Mouse (Mus musculus) kidney, embryonic 15.5 days (tissue): ENCODE measurements around the gene Spon1. TPM values are rescaled to one million over a fixed set of nuclear protein-coding genes. Genes with fewer than 3 reads are reported as not detected.

Experiments
- ATAC-seq: fragments of 200-750 bp; cut with Nextera tagmentation; replicated peaks from 2 replicates; pipeline ENCODE4 v1.8.0; 2017; ENCODE audit warnings: moderate TSS enrichment; ENCODE audit not compliant: low FRiP score
- H3K27ac ChIP-seq: fragments of 300-500 bp; sonication (generic); 2 replicates; pipeline ENCODE4 v1.5.1; 2015; ENCODE audit warnings: mild to moderate bottlenecking, inconsistent platforms
- H3K27me3 ChIP-seq: fragments of 300-500 bp; sonication (generic); 2 replicates; pipeline ENCODE4 v1.6.1; 2015; ENCODE audit warnings: inconsistent platforms
- H3K36me3 ChIP-seq: fragments of 300-500 bp; sonication (generic); 2 replicates; pipeline ENCODE4 v1.6.1; 2015; ENCODE audit warnings: inconsistent platforms
- H3K4me1 ChIP-seq: fragments of 300-500 bp; sonication (generic); 2 replicates; pipeline ENCODE4 v1.6.1; 2015; ENCODE audit warnings: inconsistent platforms
- H3K4me2 ChIP-seq: fragments of 300-500 bp; sonication (generic); 2 replicates; pipeline ENCODE4 v1.6.1; 2015; ENCODE audit warnings: moderate library complexity, mild to moderate bottlenecking, inconsistent platforms
- H3K4me3 ChIP-seq: fragments of 300-500 bp; sonication (generic); replicated peaks from 2 replicates; pipeline ENCODE4 v1.5.1; 2015; ENCODE audit warnings: mild to moderate bottlenecking, inconsistent platforms
- H3K9ac ChIP-seq: fragments of 300-500 bp; sonication (generic); 2 replicates; pipeline ENCODE4 v1.6.1; 2015; ENCODE audit warnings: mild to moderate bottlenecking, inconsistent platforms
- H3K9me3 ChIP-seq: fragments of 300-500 bp; sonication (generic); replicated peaks from 2 replicates; pipeline ENCODE4 v1.6.1; 2016; ENCODE audit warnings: inconsistent platforms
- WGBS: fragments of 180-500 bp; shearing (Covaris S2); methylation state at CpG from one replicate; pipeline ENCODE4 v1.1.7; 2015; ENCODE audit warnings: mixed read lengths; 5-methylcytosine and 5-hydroxymethylcytosine counted together
- polyA plus RNA-seq: library from polyadenylated mRNA; unstranded; fragments of >200 nt; fragmentation: Nextera tagmentation; extraction: Ambion mirVana; gene quantifications from 2 replicates; pipeline ENCODE4 v1.2.1, GENCODE M21; 2015

The Spon1 gene
- polyA plus RNA-seq, 1 experiment from 2014 or later, result 13.9 TPM

DNA sequence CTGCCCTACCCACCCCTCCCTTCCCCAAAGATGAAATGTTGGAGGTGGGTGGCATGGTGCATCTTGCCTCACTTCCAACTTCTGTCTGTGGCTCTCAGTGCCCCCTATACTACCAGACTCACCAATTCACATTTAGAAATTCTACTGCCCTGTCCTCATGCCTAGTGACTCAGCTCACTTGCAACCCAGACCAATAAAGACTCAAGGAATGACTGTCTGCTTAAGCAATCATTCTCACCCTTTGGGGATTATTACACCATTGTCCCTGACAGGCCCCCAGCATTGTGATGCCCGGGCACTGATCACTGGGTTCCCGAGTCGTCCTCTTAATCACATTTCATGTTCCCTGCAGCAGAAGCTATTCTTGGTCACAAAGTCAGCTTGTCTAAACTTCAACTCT is 57.2 kb downstream of the Spon1 start:
- Histone ChIP-seq H3K4me1 (0 out of 2 replicates have a peak, but pooled peaks cover 1% of the 10 kb centered on the region), H3K4me2 (no peak overlapping the region), H3K9ac (no peak overlapping the region), H3K9me3 (no peaks in the 10 kb centered on the region), H3K27ac (no peak overlapping the region), H3K4me3 (no peak overlapping the region), H3K36me3 (no peaks in the 10 kb centered on the region), H3K27me3 (no peaks in the 10 kb centered on the region)
- WGBS, result 29% methylated on average over 3 of the region's 3 CpGs
- no peak for ATAC-seq

DNA sequence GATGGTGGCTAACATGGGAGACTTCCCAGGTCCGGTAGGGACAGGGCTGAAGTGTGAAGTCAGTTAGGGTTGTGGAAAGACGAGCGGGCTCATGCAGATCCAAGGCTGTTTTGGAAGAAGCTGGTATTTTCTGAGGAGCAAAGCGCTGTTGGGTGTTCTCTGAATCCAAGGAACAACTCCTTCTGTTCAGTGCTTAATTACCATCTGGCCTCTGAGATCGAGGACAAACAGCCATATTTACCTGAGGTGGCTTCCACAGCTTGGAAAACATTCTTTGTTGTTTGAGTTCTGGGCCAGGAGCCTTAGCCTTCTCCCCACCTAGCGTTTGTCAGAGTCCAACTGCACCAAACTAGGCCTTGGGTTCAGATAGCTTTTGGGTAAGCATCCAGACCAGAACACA is 58.9 kb downstream of the Spon1 start:
- no peak for ATAC-seq
- Histone ChIP-seq H3K27me3 (no peaks in the 10 kb centered on the region), H3K9ac (no peak overlapping the region), H3K9me3 (no peaks in the 10 kb centered on the region), H3K4me1 (0 out of 2 replicates have a peak, but pooled peaks cover 4% of the 10 kb centered on the region), H3K36me3 (no peaks in the 10 kb centered on the region), H3K4me3 (no peak overlapping the region), H3K27ac (no peak overlapping the region), H3K4me2 (no peak overlapping the region)
- WGBS, result 89% methylated on average over 6 of the region's 6 CpGs

DNA sequence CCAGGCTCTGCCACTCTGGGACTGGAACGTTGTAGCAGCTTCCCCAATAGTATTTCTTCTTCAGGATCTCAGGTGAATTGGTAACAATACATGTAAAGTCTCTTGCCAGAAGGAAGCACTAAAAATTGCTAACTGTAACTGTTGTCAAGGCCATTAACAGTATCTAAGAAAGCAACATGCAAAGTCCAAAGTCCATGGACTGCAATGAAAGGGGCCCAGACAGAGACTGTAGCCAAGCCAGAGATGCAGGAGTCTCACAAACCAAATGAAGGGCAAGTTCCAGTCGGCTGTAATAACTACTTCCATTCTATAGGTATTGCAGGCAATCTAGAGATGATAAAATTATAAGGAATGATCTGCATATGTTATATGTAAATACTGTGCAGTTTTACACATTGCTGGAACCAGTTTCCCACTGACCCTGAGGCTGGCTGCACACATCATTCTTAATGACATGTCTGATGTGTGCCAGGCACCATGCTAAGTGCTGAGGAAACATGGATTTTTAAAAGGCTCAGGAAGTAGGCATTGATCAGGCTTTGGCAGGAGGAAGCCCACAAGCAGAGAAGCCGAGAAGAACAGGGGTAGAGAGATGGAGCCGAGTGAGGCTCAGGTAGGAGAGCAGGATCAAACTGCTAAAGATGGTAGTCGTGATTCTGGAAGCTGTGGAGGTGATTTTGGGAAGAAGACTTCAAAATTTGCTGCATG is 59.9 kb downstream of the Spon1 start:
- no peaks in the 10 kb centered on the region for H3K9me3 ChIP-seq
- ATAC-seq, result no peak
- H3K4me2 ChIP-seq, result no peak overlapping the region
- H3K4me1 ChIP-seq, result 0 out of 2 replicates have a peak, but pooled peaks cover 4% of the 10 kb centered on the region
- H3K36me3 ChIP-seq, result no peaks in the 10 kb centered on the region
- H3K9ac ChIP-seq, result no peak overlapping the region
- WGBS, result 70% methylated on average over 5 of the region's 5 CpGs
- no peak overlapping the region for H3K27ac ChIP-seq
- H3K4me3 ChIP-seq, result no peak overlapping the region
- no peaks in the 10 kb centered on the region for H3K27me3 ChIP-seq

DNA sequence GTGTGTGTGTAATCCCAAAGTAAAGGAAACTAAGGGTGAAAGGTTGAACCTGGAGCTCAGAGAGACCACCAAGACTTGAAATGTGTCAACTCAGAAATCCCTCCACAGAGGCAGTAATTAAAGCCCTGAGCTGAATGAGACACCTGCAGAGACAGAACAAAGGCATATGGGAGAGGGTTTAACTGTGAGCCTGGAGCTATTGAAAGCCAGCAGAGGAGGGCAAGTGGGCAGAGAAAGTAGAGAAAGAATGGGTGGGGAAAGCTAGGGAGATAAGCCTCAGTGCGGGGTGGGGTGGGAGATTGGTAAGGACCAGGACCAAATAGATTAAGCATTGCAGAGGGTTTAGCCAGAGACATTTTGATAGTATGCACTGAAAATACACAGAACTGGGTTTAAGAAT is 60.7 kb downstream of the Spon1 start:
- Histone ChIP-seq H3K36me3 (no peaks in the 10 kb centered on the region), H3K27me3 (no peaks in the 10 kb centered on the region), H3K9me3 (no peaks in the 10 kb centered on the region), H3K9ac (no peak overlapping the region), H3K4me2 (no peak overlapping the region), H3K27ac (no peak overlapping the region), H3K4me3 (no peak overlapping the region), H3K4me1 (0 out of 2 replicates have a peak, but pooled peaks cover 4% of the 10 kb centered on the region)
- WGBS, result 52% methylated on average over 1 of the region's 1 CpGs
- no peak for ATAC-seq

DNA sequence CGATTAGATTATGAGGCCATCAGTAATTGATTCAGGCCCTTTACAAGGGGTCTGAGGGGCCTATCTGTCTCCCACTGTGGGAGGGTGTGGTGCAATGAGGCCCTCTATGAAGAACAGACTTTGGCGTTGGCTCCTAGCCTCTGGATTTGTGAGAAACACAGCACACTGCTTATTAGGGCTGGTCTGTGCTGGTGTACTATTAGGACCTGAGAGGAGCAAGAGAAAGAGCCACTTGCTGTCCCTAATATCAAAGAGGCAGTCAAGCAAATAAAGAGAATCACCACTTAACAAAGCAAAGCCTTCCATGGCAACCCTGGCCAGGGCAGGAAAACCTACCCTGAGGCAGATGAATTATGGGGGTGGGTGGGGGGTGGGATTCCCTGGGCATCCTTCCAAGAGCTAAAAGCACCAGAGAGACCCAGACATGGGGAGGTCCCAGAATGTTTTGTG is 62.3 kb downstream of the Spon1 start:
- Histone ChIP-seq H3K27ac (no peak overlapping the region), H3K4me2 (no peak overlapping the region), H3K4me3 (no peak overlapping the region), H3K9me3 (no peaks in the 10 kb centered on the region), H3K27me3 (no peaks in the 10 kb centered on the region), H3K36me3 (no peaks in the 10 kb centered on the region), H3K9ac (no peak overlapping the region), H3K4me1 (0 out of 2 replicates have a peak, but pooled peaks cover 4% of the 10 kb centered on the region)
- ATAC-seq, result no peak
- 55% methylated on average over 2 of the region's 2 CpGs for WGBS

DNA sequence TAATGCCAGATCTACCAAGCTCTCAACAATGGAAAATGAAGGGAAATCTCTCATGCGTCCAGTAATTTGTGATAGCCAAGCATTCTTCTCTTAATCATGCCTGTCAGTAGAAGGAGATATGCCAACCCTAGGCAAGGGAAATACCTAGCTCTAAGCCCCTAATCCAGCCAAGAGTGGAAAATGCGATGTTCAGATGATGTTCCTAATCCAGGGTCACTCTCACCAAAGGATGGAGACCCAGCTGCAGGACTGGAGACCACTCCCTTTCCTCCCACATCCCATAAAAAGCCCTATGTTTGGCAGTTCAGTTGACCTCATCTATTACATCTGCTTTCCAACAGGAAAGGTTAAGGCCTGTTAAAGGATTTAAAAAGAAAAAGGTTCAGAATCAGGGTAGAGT is 62.8 kb downstream of the Spon1 start:
- Histone ChIP-seq H3K27me3 (no peaks in the 10 kb centered on the region), H3K9me3 (0 out of 2 replicates have a peak, but pooled peaks cover 3% of the 10 kb centered on the region), H3K36me3 (no peaks in the 10 kb centered on the region), H3K9ac (no peak overlapping the region), H3K27ac (no peak overlapping the region), H3K4me3 (no peak overlapping the region), H3K4me1 (0 out of 2 replicates have a peak, but pooled peaks cover 4% of the 10 kb centered on the region), H3K4me2 (no peak overlapping the region)
- WGBS, result 68% methylated on average over 2 of the region's 2 CpGs
- no peak for ATAC-seq

DNA sequence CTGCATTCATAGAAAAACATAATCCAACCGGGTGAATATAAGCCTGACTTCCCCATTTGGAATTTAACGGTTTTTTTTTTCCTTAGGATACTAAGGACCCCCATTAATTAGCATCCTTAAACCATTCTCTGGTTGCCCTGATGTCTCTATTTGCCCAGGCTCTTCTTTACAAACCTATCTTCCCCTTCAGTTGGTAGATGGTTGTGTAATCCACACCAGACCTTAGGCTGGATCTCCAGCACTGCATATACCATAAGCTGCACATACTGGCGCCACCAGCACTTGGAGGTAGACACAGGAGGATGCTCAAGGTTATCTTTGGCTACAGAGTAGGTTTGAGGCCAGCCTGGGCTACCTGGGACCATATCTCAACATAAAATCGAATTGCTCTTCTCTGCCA is 71.4 kb downstream of the Spon1 start:
- H3K4me1 ChIP-seq, result no peaks in the 10 kb centered on the region
- no peak for ATAC-seq
- no peak overlapping the region for H3K27ac ChIP-seq
- H3K27me3 ChIP-seq, result no peaks in the 10 kb centered on the region
- H3K4me2 ChIP-seq, result no peak overlapping the region
- no peak overlapping the region for H3K9ac ChIP-seq
- WGBS, result 88% methylated on average over 4 of the region's 4 CpGs
- 0 out of 2 replicates have a peak, but pooled peaks cover 3% of the 10 kb centered on the region for H3K9me3 ChIP-seq
- no peaks in the 10 kb centered on the region for H3K36me3 ChIP-seq
- no peak overlapping the region for H3K4me3 ChIP-seq

DNA sequence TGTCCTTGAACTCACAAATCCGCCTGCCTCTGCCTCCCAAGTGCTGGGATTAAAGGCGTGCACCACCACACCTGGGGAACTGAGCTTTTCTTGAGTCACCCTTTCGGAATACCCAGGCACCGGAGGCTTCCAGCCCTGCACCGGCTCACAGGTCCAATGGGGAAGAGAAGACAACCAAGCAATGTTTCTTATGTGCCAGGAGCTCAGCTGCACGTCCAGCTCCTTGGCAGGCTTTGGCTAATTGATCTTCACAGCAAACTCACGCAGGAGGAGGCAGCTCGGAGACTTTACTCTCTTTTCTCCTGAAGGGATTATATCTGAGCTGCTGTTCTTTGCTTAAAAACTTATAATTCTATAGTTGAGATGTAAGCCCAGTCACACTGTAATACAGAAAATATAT is 73.6 kb downstream of the Spon1 start:
- H3K27ac ChIP-seq, result no peak overlapping the region
- H3K9ac ChIP-seq, result no peak overlapping the region
- no peaks in the 10 kb centered on the region for H3K36me3 ChIP-seq
- no peak for ATAC-seq
- H3K4me3 ChIP-seq, result no peak overlapping the region
- H3K4me2 ChIP-seq, result no peak overlapping the region
- WGBS, result 87% methylated on average over 8 of the region's 8 CpGs
- no peaks in the 10 kb centered on the region for H3K4me1 ChIP-seq
- no peaks in the 10 kb centered on the region for H3K27me3 ChIP-seq
- no peaks in the 10 kb centered on the region for H3K9me3 ChIP-seq

DNA sequence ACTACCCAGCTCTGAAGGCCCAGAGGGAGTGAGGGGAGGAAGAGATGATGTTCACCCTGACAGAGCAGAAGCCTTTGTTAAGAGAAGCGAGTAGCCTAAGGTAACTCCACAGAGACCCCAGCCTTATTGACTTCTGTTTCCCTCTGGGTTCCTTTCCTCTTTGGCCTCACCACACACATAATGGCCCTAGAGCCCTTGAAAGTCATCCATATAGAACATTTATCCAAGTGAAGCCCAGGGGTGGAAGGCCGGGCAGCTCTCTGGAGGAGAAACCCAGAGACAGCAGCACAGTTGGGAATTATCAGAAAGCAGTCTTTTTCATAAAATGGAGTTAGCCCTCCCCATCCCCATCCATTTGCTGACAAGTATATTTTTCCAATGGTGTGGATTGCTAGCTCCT is 75.7 kb downstream of the Spon1 start:
- no peak for ATAC-seq
- Histone ChIP-seq H3K4me3 (no peak overlapping the region), H3K36me3 (no peaks in the 10 kb centered on the region), H3K9me3 (no peaks in the 10 kb centered on the region), H3K27ac (no peak overlapping the region), H3K4me1 (no peaks in the 10 kb centered on the region), H3K9ac (no peak overlapping the region), H3K4me2 (no peak overlapping the region), H3K27me3 (no peaks in the 10 kb centered on the region)
- WGBS, result 80% methylated on average over 2 of the region's 2 CpGs

DNA sequence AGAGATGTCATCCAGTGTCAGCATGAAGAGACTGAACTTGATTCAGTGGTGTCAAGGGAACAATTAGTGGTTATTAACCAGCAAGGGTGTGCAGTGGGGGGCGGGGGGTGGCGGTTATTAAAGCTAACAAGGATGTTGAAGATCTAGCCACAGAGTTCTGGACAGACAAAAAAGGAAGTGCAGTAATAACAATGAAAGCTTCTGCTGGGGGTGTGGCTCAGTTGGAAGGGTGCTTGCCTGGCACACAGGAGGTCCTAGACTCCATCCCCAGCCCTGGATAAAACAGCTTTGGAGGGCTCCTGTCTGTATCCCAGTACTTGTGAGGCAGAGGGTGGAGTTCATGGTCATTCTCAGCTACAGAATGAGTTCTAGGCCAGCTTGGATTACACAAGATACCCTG is 77.4 kb downstream of the Spon1 start:
- no peaks in the 10 kb centered on the region for H3K36me3 ChIP-seq
- H3K4me2 ChIP-seq, result no peak overlapping the region
- no peak overlapping the region for H3K27ac ChIP-seq
- no peaks in the 10 kb centered on the region for H3K27me3 ChIP-seq
- H3K4me3 ChIP-seq, result no peak overlapping the region
- H3K4me1 ChIP-seq, result no peaks in the 10 kb centered on the region
- WGBS, result 81% methylated on average over 2 of the region's 2 CpGs
- H3K9ac ChIP-seq, result no peak overlapping the region
- no peak for ATAC-seq
- H3K9me3 ChIP-seq, result no peaks in the 10 kb centered on the region

DNA sequence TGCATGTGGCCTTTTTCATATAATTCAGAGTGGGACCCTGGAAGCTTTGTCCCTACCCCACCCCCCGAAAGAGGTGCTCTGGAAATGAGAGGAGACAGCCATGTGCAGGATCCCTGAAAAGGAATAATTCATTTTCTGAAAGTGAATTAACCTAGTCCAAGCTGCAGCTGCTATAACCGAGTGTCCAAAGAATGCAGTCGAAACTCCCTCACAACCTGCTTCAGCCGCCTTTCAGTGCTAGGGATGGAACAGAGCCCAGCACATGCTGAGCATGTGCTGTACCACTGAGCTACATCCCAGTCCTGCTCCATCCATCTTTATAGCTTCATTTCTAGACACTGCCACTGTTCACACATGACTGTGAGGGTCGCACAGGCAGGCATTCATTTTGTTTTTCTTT is 79.4 kb downstream of the Spon1 start:
- H3K9ac ChIP-seq, result no peak overlapping the region
- no peak overlapping the region for H3K4me2 ChIP-seq
- no peaks in the 10 kb centered on the region for H3K9me3 ChIP-seq
- H3K36me3 ChIP-seq, result no peaks in the 10 kb centered on the region
- H3K4me3 ChIP-seq, result no peak overlapping the region
- no peak overlapping the region for H3K27ac ChIP-seq
- whole genome bisulfite sequencing, result 68% methylated on average over 5 of the region's 5 CpGs
- H3K4me1 ChIP-seq, result no peaks in the 10 kb centered on the region
- H3K27me3 ChIP-seq, result no peaks in the 10 kb centered on the region
- ATAC-seq, result no peak

DNA sequence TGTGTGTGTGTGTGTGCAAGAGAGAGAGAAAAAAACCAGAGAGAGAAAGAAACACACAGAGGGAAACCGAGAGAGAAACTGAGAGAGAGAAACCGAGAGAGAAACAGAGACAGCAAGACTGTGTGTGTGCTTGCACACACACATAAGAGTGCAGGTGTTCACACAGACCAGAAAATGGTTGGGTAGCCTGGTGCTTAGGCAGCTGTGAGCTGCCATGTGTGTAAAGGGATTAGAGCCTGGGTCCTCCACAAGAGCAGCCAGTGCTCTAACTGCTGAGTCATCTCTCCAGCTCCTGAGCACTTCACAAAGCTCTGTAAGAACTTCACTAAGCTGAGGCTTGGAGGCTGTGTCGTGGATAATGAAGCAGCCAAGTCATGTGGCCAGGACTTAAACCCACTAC is 80.8 kb downstream of the Spon1 start:
- Histone ChIP-seq H3K36me3 (no peaks in the 10 kb centered on the region), H3K4me3 (no peak overlapping the region), H3K4me1 (0 out of 2 replicates have a peak, but pooled peaks cover 6% of the 10 kb centered on the region), H3K27ac (no peak overlapping the region), H3K9me3 (no peaks in the 10 kb centered on the region), H3K9ac (no peak overlapping the region), H3K27me3 (no peaks in the 10 kb centered on the region), H3K4me2 (no peak overlapping the region)
- ATAC-seq, result no peak
- 64% methylated on average over 3 of the region's 3 CpGs for WGBS
